Mouse (Mus musculus) lung, embryonic 16.5 days (tissue): Measurements from ENCODE around the gene Cpsf4. TPM values are rescaled to one million over a fixed set of nuclear protein-coding genes. Genes with fewer than 3 reads are reported as not detected.
"Not testable (repeated sequence)": the region's sequence is repeated elsewhere in the genome, so short reads cannot be mapped to it uniquely, and the experiment has no call there.

ENCODE experiments used
- ATAC-seq: fragments of 200-750 bp; cut with Nextera tagmentation; 2 replicates; pipeline ENCODE4 v1.8.0; 2017; ENCODE audit warnings: low read depth, mild to moderate bottlenecking, moderate library complexity
- H3K27ac ChIP-seq: fragments of 300-500 bp; sonication (generic); 2 replicates; pipeline ENCODE4 v1.5.1; 2014; ENCODE audit warnings: mild to moderate bottlenecking, control low read depth, low read length
- H3K27me3 ChIP-seq: fragments of 300-500 bp; sonication (generic); 2 replicates; pipeline ENCODE4 v1.6.1; 2014; ENCODE audit warnings: low read depth, low read length, mixed read lengths; ENCODE audit not compliant: control insufficient read depth, insufficient read depth
- H3K36me3 ChIP-seq: fragments of 300-500 bp; sonication (generic); 2 replicates; pipeline ENCODE4 v1.6.1; 2014; ENCODE audit warnings: low read length; ENCODE audit not compliant: control insufficient read depth, insufficient read depth
- H3K4me1 ChIP-seq: fragments of 300-500 bp; sonication (generic); replicated peaks from 2 replicates; pipeline ENCODE4 v1.6.1; 2014; ENCODE audit warnings: low read length, mixed read lengths; ENCODE audit not compliant: control insufficient read depth, insufficient read depth
- H3K4me2 ChIP-seq: fragments of 300-500 bp; sonication (generic); 2 replicates; pipeline ENCODE4 v1.6.1; 2014; ENCODE audit warnings: low read depth, low read length, control low read depth
- H3K4me3 ChIP-seq: fragments of 300-500 bp; sonication (generic); 2 replicates; pipeline ENCODE4 v1.5.1; 2014; ENCODE audit warnings: mild to moderate bottlenecking, low read length, control low read depth
- H3K9ac ChIP-seq: fragments of 300-500 bp; sonication (generic); 2 replicates; pipeline ENCODE4 v1.6.1; 2014; ENCODE audit warnings: low read length, control low read depth
- H3K9me3 ChIP-seq: fragments of 300-500 bp; sonication (generic); 2 replicates; pipeline ENCODE4 v1.6.1; 2016; ENCODE audit warnings: low read length; ENCODE audit not compliant: control insufficient read depth
- WGBS: fragments of 180-500 bp; shearing (Covaris S2); extraction: QIAGEN DNeasy Blood & Tissue Kit; methylation state at CpG from one replicate; pipeline ENCODE4 v1.1.7; 2014; 5-methylcytosine and 5-hydroxymethylcytosine counted together
- polyA plus RNA-seq: library from polyadenylated mRNA; unstranded; fragments of >200 nt; fragmentation: Nextera tagmentation; extraction: Ambion mirVana; gene quantifications from 2 replicates; pipeline ENCODE4 v1.2.1, GENCODE M21; 2015

The Cpsf4 gene
- polyA plus RNA-seq, 1 experiment from 2014 or later: 50.4 TPM

DNA sequence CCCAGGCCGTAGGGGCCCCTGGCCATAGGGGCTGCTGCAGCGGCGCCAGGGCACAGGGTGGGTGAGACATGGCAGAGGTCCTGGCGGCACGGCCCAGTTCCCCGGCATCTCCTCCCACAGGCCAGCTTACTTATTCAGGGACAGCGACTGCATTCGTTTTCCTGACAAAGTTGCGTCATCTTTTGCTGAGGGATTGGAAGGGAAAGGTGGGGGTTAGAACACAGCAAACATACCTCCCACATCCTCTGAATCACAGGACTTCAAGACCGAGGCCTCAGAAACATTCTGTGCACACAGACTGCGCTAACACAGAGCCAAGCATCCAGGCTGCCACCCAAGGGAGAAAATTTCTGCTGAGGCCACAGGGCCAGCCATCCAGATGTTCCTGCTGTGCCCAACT, 36.8 kb upstream of the Cpsf4 start:
- no peak overlapping the region for H3K27ac ChIP-seq
- H3K4me1 ChIP-seq: no peaks in the 10 kb centered on the region
- no peak overlapping the region for H3K4me2 ChIP-seq
- no peaks in the 10 kb centered on the region for H3K27me3 ChIP-seq
- peaks cover 64% of the 10 kb centered on the region for H3K36me3 ChIP-seq
- H3K9me3 ChIP-seq: no peaks in the 10 kb centered on the region
- no peak overlapping the region for H3K9ac ChIP-seq
- WGBS: 71% methylated on average over 11 of the region's 11 CpGs
- H3K4me3 ChIP-seq: no peak overlapping the region
- ATAC-seq: no peak

DNA sequence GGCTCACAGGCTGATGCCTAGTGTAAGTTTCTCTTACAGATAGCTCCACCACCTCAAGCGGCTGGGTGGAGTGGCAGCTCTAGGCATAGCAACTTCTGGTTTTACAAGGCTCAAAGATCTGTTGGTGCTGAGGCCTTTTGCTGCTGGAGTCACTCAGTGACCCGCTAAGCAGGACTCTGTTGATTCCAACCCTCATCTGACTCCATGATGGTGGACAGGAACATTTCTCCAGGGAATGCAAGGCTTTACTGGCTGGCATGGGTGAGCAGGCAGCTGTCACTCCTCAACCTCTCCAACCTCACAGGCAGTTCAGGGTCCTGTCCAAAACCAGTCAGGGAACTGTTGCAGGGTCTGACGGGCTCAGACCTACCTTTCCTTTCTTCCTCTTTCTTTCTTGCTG, 36.0 kb upstream of the Cpsf4 start:
- Histone ChIP-seq H3K9ac (no peak overlapping the region), H3K4me1 (no peaks in the 10 kb centered on the region), H3K4me2 (no peak overlapping the region), H3K27me3 (no peaks in the 10 kb centered on the region), H3K4me3 (no peak overlapping the region), H3K27ac (no peak overlapping the region), H3K9me3 (no peaks in the 10 kb centered on the region), H3K36me3 (peaks cover 62% of the 10 kb centered on the region)
- ATAC-seq: no peak
- 77% methylated on average over 3 of the region's 3 CpGs for WGBS

DNA sequence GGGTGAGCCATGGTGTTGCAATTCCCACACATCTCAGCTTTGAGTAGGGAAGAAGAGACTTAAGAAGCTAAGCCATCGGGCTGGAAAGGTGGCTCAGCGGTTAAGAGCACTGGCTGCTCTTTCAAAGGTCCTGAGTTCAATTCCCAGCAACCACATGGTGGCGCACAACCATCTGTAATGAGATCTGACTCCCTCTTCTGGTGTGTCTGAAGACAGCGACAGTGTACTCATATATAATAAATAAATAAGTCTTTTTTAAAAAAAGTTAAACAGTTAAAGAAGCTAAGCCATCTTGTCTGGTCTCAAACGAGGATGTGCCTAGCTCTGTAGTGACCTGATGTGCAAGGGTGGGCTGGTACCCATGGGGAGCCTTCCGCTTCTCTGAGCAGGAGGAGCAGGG, 33.7 kb upstream of the Cpsf4 start:
- not testable (repeated sequence) for H3K4me2 ChIP-seq, H3K27me3 ChIP-seq, H3K9ac ChIP-seq, ATAC-seq, H3K4me1 ChIP-seq, H3K4me3 ChIP-seq, H3K9me3 ChIP-seq, H3K27ac ChIP-seq
- WGBS: 83% methylated on average over 6 of the region's 6 CpGs
- peaks cover 48% of the 10 kb centered on the region for H3K36me3 ChIP-seq

DNA sequence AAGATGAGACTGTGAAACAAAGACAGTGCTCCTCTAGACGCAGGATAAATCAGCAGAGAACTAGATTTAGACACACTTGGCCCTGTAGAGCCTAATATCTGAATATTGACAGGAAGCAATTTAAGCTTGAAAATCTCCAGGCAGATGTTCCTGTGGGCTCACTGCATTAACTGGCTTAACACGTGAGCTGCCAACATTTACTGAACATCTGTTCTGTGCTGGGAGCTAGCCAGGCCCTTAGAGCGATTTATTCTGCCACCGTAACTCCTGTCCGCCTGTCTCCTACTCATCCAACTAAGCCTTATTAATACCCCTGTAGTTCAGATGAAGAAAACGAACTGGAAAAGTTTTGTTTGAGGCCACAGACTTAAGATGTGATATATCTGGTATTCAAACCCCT, 28.2 kb upstream of the Cpsf4 start:
- H3K9ac ChIP-seq: peak overlapping the region; percentile 86
- peak overlapping the region; percentile 85 for H3K4me2 ChIP-seq
- no peak overlapping the region for H3K27ac ChIP-seq
- H3K36me3 ChIP-seq: peaks cover 27% of the 10 kb centered on the region
- ATAC-seq: no peak
- H3K27me3 ChIP-seq: no peaks in the 10 kb centered on the region
- H3K9me3 ChIP-seq: no peaks in the 10 kb centered on the region
- WGBS: 6% methylated on average over 6 of the region's 6 CpGs
- peaks cover 14% of the 10 kb centered on the region for H3K4me1 ChIP-seq
- H3K4me3 ChIP-seq: peak overlapping the region; percentile 74

DNA sequence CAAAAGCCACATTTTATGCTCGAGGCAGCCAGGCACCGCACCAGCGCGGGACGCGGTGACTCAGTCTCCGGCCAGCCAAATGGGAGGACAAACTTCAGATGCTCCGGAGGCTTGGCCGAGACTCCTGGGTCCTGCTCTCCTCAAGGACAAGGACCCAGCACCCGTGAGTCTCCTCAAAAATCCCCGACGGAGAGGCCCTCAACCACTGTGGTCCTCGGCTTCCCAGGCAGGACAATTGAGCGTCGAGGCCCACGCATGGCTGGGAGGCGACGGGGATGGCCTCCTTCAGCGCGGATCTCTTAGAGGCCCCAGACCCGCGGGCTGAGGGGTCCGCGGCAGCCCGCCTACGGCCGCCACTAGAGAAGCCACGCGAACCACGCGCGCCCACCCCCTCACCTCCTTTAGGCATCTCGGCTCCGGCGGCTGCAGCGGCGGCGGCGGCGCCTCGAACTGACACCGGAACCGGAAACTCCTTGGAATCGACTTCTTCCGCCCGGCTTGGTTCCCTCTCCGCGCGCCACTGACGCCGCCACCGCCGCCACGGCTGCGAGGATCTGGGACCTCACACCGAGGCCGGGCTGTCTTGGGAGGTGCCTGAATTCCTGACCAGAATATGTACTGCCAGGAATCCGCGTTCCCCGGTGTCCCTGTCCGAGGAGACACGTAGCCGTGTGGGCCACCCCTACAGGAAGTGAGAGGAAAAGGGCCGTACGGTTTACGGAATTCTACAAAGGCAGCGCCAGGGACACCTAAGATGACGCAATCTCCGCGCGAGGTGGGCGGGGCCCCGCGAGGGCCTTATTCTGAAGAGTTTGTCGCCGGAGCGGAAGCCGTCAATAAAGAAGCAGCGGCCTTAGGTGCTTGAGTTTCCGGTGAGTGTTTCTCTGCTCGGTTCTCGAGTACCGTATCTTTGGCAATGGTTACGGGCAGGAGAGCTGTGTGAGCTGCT, 27.2 kb upstream of the Cpsf4 start, which contains the start of the genes Pdap1 and Bud31:
TSS of gene Pdap1 (minus strand) at position 668 of the 949 bp plus-strand sequence.
TSS of gene Bud31 (plus strand) at position 792 of the 949 bp plus-strand sequence.
- H3K4me2 ChIP-seq: peak within 1 kb of the TSS; percentile 85
- peak within 1 kb of the TSS; percentile 86 for H3K9ac ChIP-seq
- WGBS: under 1% methylated on average over 84 of the region's 84 CpGs
- no peaks in the 10 kb centered on the region for H3K9me3 ChIP-seq
- H3K36me3 ChIP-seq: peaks cover 26% of the 10 kb centered on the region
- H3K4me1 ChIP-seq: peaks cover 14% of the 10 kb centered on the region
- no peaks in the 10 kb centered on the region for H3K27me3 ChIP-seq
- peak within 1 kb of the TSS; percentile 81 for H3K27ac ChIP-seq
- peak within 1 kb of the TSS; percentile 74 for H3K4me3 ChIP-seq
- peak; percentile 94 for ATAC-seq

DNA sequence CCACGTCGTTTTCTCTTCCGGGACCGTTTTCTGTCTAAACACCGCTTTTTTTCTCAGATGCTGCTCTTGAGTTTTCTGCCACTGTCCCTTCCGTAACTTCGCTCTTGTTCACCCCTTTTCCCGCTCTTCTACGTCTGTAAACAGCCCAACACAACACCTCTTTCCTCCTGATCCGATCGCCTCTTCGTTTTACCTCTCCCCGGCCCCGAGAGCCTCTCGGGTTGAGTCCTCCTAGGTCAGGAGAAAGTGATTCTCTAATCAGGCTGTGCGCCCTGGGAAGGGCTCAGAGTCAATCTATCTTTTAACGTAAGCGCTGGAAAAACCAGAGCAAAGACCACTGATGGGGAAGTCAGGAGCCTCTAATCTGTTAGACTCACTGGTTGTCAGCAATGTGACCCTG, 26.4 kb upstream of the Cpsf4 start:
- ATAC-seq: no peak
- Histone ChIP-seq H3K4me1 (peaks cover 14% of the 10 kb centered on the region), H3K4me2 (peak overlapping the region; percentile 77), H3K9ac (peak overlapping the region; percentile 86), H3K27me3 (no peaks in the 10 kb centered on the region), H3K27ac (peak overlapping the region; percentile 81), H3K9me3 (no peaks in the 10 kb centered on the region), H3K4me3 (peak overlapping the region; percentile 74), H3K36me3 (peaks cover 23% of the 10 kb centered on the region)
- WGBS: 0% methylated on average over 18 of the region's 18 CpGs

DNA sequence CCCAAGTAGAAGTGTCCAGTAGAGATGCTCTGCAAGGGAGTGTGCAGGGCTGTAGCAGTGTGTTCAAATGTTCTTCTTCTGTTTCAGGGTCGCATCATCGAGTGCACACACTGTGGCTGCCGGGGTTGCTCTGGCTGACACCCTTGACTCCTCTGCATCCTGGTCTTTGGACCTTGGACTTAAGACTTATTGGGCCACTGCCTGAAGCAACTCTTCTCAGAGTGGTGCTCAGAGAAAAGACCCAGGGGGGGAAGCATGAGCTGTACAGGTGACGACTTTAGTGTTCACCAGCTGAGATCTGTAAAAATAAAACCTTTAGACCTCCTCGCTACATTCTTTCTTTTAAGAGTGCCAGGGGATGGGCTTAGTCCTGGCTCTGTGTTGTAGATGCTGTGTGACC, 19.3 kb upstream of the Cpsf4 start:
- H3K36me3 ChIP-seq: peaks cover 51% of the 10 kb centered on the region
- H3K9me3 ChIP-seq: no peaks in the 10 kb centered on the region
- ATAC-seq: no peak
- H3K4me1 ChIP-seq: no peaks in the 10 kb centered on the region
- H3K9ac ChIP-seq: no peak overlapping the region
- H3K27me3 ChIP-seq: no peaks in the 10 kb centered on the region
- H3K4me3 ChIP-seq: no peak overlapping the region
- no peak overlapping the region for H3K4me2 ChIP-seq
- no peak overlapping the region for H3K27ac ChIP-seq
- 89% methylated on average over 5 of the region's 5 CpGs for WGBS

DNA sequence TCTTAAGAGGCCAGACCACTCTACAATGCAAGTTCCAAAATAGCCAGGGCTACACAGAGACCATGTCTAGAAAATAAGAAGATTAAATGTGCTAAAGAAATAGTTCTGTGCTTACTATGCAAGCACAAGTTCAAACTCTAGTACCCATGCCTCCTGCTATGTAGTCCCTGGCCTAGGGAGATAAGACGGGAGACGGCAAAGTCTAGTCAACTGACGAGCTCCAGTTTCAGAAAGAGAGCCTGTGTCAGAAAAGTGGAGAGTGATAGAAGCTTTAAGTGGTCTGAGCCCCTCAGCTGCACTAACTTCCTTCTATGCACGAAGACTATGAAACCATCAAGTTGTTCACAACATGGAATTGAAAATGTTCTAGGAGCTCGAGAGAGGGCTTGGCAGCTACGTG, 17.7 kb upstream of the Cpsf4 start:
- Histone ChIP-seq H3K4me1 (no peaks in the 10 kb centered on the region), H3K9me3 (no peaks in the 10 kb centered on the region), H3K4me3 (no peak overlapping the region), H3K36me3 (peaks cover 46% of the 10 kb centered on the region), H3K27me3 (no peaks in the 10 kb centered on the region), H3K9ac (no peak overlapping the region), H3K27ac (no peak overlapping the region), H3K4me2 (no peak overlapping the region)
- no peak for ATAC-seq
- WGBS: 83% methylated on average over 6 of the region's 6 CpGs

DNA sequence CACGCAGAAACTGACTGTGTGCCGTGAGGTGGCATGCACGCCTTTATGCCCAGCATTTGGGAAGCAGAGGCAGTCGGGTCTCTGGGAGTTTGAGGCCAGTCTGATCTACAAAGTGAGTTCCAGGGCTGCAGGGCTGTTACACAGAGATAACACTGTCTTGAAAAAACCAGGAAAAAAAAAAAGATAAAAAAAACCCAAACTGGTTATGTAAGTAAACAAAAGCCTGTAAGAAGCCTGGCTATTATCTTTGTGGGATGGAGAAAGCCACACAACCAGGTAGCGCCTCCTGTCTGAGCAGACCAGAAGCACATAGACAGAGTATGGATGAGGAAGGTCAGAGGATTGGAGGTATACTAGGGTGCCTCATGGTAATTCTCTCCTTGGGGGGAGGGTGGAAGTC, 14.3 kb upstream of the Cpsf4 start:
- peaks cover 35% of the 10 kb centered on the region for H3K36me3 ChIP-seq
- H3K4me2 ChIP-seq: no peak overlapping the region
- no peak overlapping the region for H3K4me3 ChIP-seq
- WGBS: 88% methylated on average over 5 of the region's 5 CpGs
- no peak for ATAC-seq
- no peak overlapping the region for H3K9ac ChIP-seq
- H3K27ac ChIP-seq: no peak overlapping the region
- H3K9me3 ChIP-seq: no peaks in the 10 kb centered on the region
- no peaks in the 10 kb centered on the region for H3K4me1 ChIP-seq
- H3K27me3 ChIP-seq: no peaks in the 10 kb centered on the region
